Mouse (Mus musculus): ENCODE results near the gene Pde4d. TPM values are rescaled to one million over a fixed set of nuclear protein-coding genes. Genes with fewer than 3 reads are reported as not detected.

The Pde4d gene
- polyA plus RNA-seq, 1 experiment from 2014 or later, result 18.6 TPM

GRCm38 (mm10) chr13:109669965-109670364 lies 1220.2 kb downstream of the Pde4d start:
- no peak for ATAC-seq (replicated peaks; ENCODE audit: low FRiP score, low TSS enrichment, low read depth)
- H3K4me3 ChIP-seq (ENCODE audit: low read depth, low read length), result no peak overlapping the region
- peaks cover 8% of the 10 kb centered on the region for H3K4me1 ChIP-seq (replicated peaks; ENCODE audit: control insufficient read depth, insufficient read depth, low read length)
- no peak overlapping the region for H3K27ac ChIP-seq (ENCODE audit: low read depth)
- no peaks in the 10 kb centered on the region for H3K27me3 ChIP-seq (replicated peaks; ENCODE audit: control insufficient read depth, insufficient read depth, low read length)
- H3K9me3 ChIP-seq (ENCODE audit: control insufficient read depth, low read length), result no peaks in the 10 kb centered on the region
- 93% methylated on average over 4 of the region's 4 CpGs for WGBS
- H3K9ac ChIP-seq (ENCODE audit: low read length), result no peak overlapping the region
- DNase-seq (ENCODE audit: low spot score), result no peak
- no peak overlapping the region for H3K4me2 ChIP-seq (ENCODE audit: low read length)
- no peaks in the 10 kb centered on the region for H3K36me3 ChIP-seq (ENCODE audit: control insufficient read depth, insufficient read depth, low read length)

GRCm38 (mm10) chr13:109671589-109672347 lies 1222.0 kb downstream of the Pde4d start:
- no peaks in the 10 kb centered on the region for H3K9me3 ChIP-seq (ENCODE audit: control insufficient read depth, low read length)
- no peaks in the 10 kb centered on the region for H3K27me3 ChIP-seq (replicated peaks; ENCODE audit: control insufficient read depth, insufficient read depth, low read length)
- no peak overlapping the region for H3K27ac ChIP-seq (ENCODE audit: low read depth)
- no peak overlapping the region for H3K4me3 ChIP-seq (ENCODE audit: low read depth, low read length)
- no peaks in the 10 kb centered on the region for H3K4me1 ChIP-seq (replicated peaks; ENCODE audit: control insufficient read depth, insufficient read depth, low read length)
- no peaks in the 10 kb centered on the region for H3K36me3 ChIP-seq (ENCODE audit: control insufficient read depth, insufficient read depth, low read length)
- no peak overlapping the region for H3K9ac ChIP-seq (ENCODE audit: low read length)
- no peak for DNase-seq (ENCODE audit: low spot score)
- WGBS, result 65% methylated on average over 8 of the region's 8 CpGs
- ATAC-seq (replicated peaks; ENCODE audit: low FRiP score, low TSS enrichment, low read depth), result no peak
- H3K4me2 ChIP-seq (ENCODE audit: low read length), result no peak overlapping the region

GRCm38 (mm10) chr13:109677047-109677446 lies 1227.3 kb downstream of the Pde4d start:
- Histone ChIP-seq H3K4me3 (ENCODE audit: low read depth, low read length) (no peak overlapping the region), H3K9me3 (ENCODE audit: control insufficient read depth, low read length) (no peaks in the 10 kb centered on the region), H3K9ac (ENCODE audit: low read length) (no peak overlapping the region), H3K4me2 (ENCODE audit: low read length) (no peak overlapping the region), H3K27ac (ENCODE audit: low read depth) (no peak overlapping the region), H3K36me3 (ENCODE audit: control insufficient read depth, insufficient read depth, low read length) (no peaks in the 10 kb centered on the region), H3K4me1 (replicated peaks; ENCODE audit: control insufficient read depth, insufficient read depth, low read length) (0 out of 2 replicates have a peak, but pooled peaks cover 3% of the 10 kb centered on the region), H3K27me3 (replicated peaks; ENCODE audit: control insufficient read depth, insufficient read depth, low read length) (no peaks in the 10 kb centered on the region)
- no peak for ATAC-seq (replicated peaks; ENCODE audit: low FRiP score, low TSS enrichment, low read depth)
- no peak for DNase-seq (ENCODE audit: low spot score)
- 37% methylated on average over 4 of the region's 4 CpGs for WGBS

- no peak overlapping the region for H3K4me2 ChIP-seq (ENCODE audit: low read length)
- 0 out of 2 replicates have a peak, but pooled peaks cover 3% of the 10 kb centered on the region for H3K4me1 ChIP-seq (replicated peaks; ENCODE audit: control insufficient read depth, insufficient read depth, low read length)
- H3K27me3 ChIP-seq (replicated peaks; ENCODE audit: control insufficient read depth, insufficient read depth, low read length), result no peaks in the 10 kb centered on the region
- no peak overlapping the region for H3K4me3 ChIP-seq (ENCODE audit: low read depth, low read length)
- H3K27ac ChIP-seq (ENCODE audit: low read depth), result no peak overlapping the region
- ATAC-seq (replicated peaks; ENCODE audit: low FRiP score, low TSS enrichment, low read depth) (no peak), DNase-seq (ENCODE audit: low spot score) (no peak)
- 54% methylated on average over 3 of the region's 3 CpGs for WGBS
- H3K36me3 ChIP-seq (ENCODE audit: control insufficient read depth, insufficient read depth, low read length), result no peaks in the 10 kb centered on the region
- no peaks in the 10 kb centered on the region for H3K9me3 ChIP-seq (ENCODE audit: control insufficient read depth, low read length)
- no peak overlapping the region for H3K9ac ChIP-seq (ENCODE audit: low read length)
These were observed 1227.9 kb downstream of the Pde4d start for GRCm38 (mm10) chr13:109677617-109678016.

GRCm38 (mm10) chr13:109678991-109679390 lies 1229.2 kb downstream of the Pde4d start:
- 82% methylated on average over 1 of the region's 1 CpGs for WGBS
- ATAC-seq (replicated peaks; ENCODE audit: low FRiP score, low TSS enrichment, low read depth), result no peak
- Histone ChIP-seq H3K27ac (ENCODE audit: low read depth) (no peak overlapping the region), H3K4me2 (ENCODE audit: low read length) (no peak overlapping the region), H3K9ac (ENCODE audit: low read length) (no peak overlapping the region), H3K4me1 (replicated peaks; ENCODE audit: control insufficient read depth, insufficient read depth, low read length) (0 out of 2 replicates have a peak, but pooled peaks cover 3% of the 10 kb centered on the region), H3K4me3 (ENCODE audit: low read depth, low read length) (no peak overlapping the region), H3K27me3 (replicated peaks; ENCODE audit: control insufficient read depth, insufficient read depth, low read length) (no peaks in the 10 kb centered on the region), H3K9me3 (ENCODE audit: control insufficient read depth, low read length) (no peaks in the 10 kb centered on the region), H3K36me3 (ENCODE audit: control insufficient read depth, insufficient read depth, low read length) (no peaks in the 10 kb centered on the region)
- DNase-seq (ENCODE audit: low spot score), result no peak

GRCm38 (mm10) chr13:109680229-109680628 lies 1230.5 kb downstream of the Pde4d start:
- H3K9me3 ChIP-seq (ENCODE audit: control insufficient read depth, low read length), result no peaks in the 10 kb centered on the region
- WGBS, result 85% methylated on average over 8 of the region's 8 CpGs
- H3K36me3 ChIP-seq (ENCODE audit: control insufficient read depth, insufficient read depth, low read length), result no peaks in the 10 kb centered on the region
- H3K4me1 ChIP-seq (replicated peaks; ENCODE audit: control insufficient read depth, insufficient read depth, low read length), result peaks cover 3% of the 10 kb centered on the region; the same call in 1 of the 2 replicates
- H3K27me3 ChIP-seq (replicated peaks; ENCODE audit: control insufficient read depth, insufficient read depth, low read length), result no peaks in the 10 kb centered on the region
- ATAC-seq (replicated peaks; ENCODE audit: low FRiP score, low TSS enrichment, low read depth) (no peak), DNase-seq (ENCODE audit: low spot score) (no peak)
- H3K4me2 ChIP-seq (ENCODE audit: low read length), result no peak overlapping the region
- no peak overlapping the region for H3K9ac ChIP-seq (ENCODE audit: low read length)
- H3K4me3 ChIP-seq (ENCODE audit: low read depth, low read length), result no peak overlapping the region
- no peak overlapping the region for H3K27ac ChIP-seq (ENCODE audit: low read depth)

- Histone ChIP-seq H3K27ac (ENCODE audit: low read depth) (no peak overlapping the region), H3K4me1 (replicated peaks; ENCODE audit: control insufficient read depth, insufficient read depth, low read length) (peaks cover 3% of the 10 kb centered on the region; the same call in 1 of the 2 replicates), H3K4me2 (ENCODE audit: low read length) (no peak overlapping the region), H3K27me3 (replicated peaks; ENCODE audit: control insufficient read depth, insufficient read depth, low read length) (no peaks in the 10 kb centered on the region), H3K9ac (ENCODE audit: low read length) (no peak overlapping the region), H3K9me3 (ENCODE audit: control insufficient read depth, low read length) (no peaks in the 10 kb centered on the region), H3K36me3 (ENCODE audit: control insufficient read depth, insufficient read depth, low read length) (no peaks in the 10 kb centered on the region), H3K4me3 (ENCODE audit: low read depth, low read length) (no peak overlapping the region)
- ATAC-seq (replicated peaks; ENCODE audit: low FRiP score, low TSS enrichment, low read depth), result no peak
- WGBS, result 56% methylated on average over 4 of the region's 4 CpGs
- DNase-seq (ENCODE audit: low spot score), result no peak
These were observed 1232.0 kb downstream of the Pde4d start for GRCm38 (mm10) chr13:109681699-109682293.

GRCm38 (mm10) chr13:109683001-109683400 lies 1233.3 kb downstream of the Pde4d start:
- Histone ChIP-seq H3K36me3 (ENCODE audit: control insufficient read depth, insufficient read depth, low read length) (no peaks in the 10 kb centered on the region), H3K9me3 (ENCODE audit: control insufficient read depth, low read length) (no peaks in the 10 kb centered on the region), H3K4me3 (ENCODE audit: low read depth, low read length) (no peak overlapping the region), H3K9ac (ENCODE audit: low read length) (no peak overlapping the region), H3K4me1 (replicated peaks; ENCODE audit: control insufficient read depth, insufficient read depth, low read length) (no peaks in the 10 kb centered on the region; the same call in 1 of the 2 replicates), H3K27ac (ENCODE audit: low read depth) (no peak overlapping the region), H3K27me3 (replicated peaks; ENCODE audit: control insufficient read depth, insufficient read depth, low read length) (no peaks in the 10 kb centered on the region), H3K4me2 (ENCODE audit: low read length) (no peak overlapping the region)
- 79% methylated on average over 10 of the region's 10 CpGs for WGBS
- DNase-seq (ENCODE audit: low spot score) (no peak), ATAC-seq (replicated peaks; ENCODE audit: low FRiP score, low TSS enrichment, low read depth) (no peak)
